Mouse (Mus musculus) v-Abl transformed pro-B cells (cell line): ENCODE results near the gene Kif1bp.

Source experiments
- in situ Hi-C, 2 experiments: fragments of 400-800 bp; cut with MboI; formaldehyde crosslinking; loops; one replicate each; pipeline ENCODE4 v1.15.1; 2025; ENCODE audit not compliant: unreplicated experiment in 2 of 2

Gene Kif1bp

DNA sequence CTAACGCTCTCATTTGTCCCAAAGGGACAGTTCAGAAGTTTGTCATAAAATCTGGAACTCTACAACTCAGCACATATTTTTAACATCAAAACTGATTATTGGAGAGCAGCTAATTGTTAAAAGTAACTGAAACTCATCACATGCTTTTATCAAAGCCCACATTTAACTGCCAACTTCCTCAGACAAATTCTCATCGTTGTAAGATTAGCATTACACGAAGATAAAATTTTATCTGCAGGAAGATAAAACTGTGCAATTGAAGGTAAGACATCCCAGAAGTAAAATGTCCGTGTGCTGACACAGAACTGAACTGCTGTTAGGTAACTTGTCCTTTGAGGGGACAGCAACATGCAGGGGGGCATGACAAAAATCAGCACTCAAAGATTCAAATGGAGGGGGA is 9.4 kb downstream of the Kif1bp start:
- in situ Hi-C loops = no loop called here

DNA sequence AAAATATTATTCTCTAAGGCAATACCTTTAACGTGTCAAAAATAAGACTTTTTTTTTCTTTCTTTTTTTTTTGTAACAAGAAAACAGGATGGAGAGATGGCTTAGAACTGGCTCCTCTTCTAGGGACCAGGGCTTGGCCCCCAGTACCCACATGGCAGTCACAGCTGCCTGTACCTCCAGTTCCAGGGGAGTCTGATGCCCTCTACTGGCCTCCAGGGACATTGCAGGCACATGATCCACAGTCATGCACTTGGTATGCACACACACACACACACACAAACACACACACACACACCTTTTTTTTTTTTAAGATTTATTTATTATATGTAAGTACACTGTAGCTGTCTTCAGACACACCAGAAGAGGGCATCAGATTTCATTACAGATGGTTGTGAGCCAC is 20.5 kb downstream of the Kif1bp start:
- in situ Hi-C loops = no loop called here

GRCm38 (mm10) chr10:62556558-62556901 is 21.7 kb downstream of the Kif1bp start:
- in situ Hi-C loops = no loop called here

- in situ Hi-C loops = no loop called here
Observed at GRCm38 (mm10) chr10:62555705-62556557, 22.3 kb downstream of the Kif1bp start.

DNA sequence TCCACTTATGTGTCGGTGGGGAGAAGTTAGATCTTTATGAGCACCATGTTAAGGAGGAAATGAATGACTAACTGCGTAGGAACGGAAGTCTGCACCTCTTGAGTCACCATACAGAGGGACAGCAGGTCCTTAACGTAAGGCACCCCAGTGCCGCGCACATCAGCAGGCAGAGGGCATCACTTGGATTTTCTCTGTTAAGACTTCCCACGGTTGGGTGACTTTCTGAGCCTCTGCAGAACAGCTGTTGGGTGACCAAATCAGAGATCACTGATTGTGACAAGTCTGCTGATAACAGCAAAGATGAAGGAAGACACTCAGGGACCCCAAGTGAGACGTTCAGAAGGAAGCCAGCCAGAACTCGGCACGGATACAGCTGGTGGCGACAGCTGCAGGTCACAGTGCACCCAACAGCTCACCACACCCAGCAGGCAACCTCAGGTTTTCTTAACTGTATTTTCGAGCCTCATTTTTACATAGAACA is 24.6 kb downstream of the Kif1bp start:
- in situ Hi-C loops = loop anchor here in 1 of 2 experiments (5.0 kb wide), 1 partner anchor 51 kb away; no protein-coding TSS in a partner anchor

- in situ Hi-C loops = loop anchor here in 1 of 2 experiments (5.0 kb wide), 1 partner anchor 49 kb away; no protein-coding TSS in a partner anchor
Observed at GRCm38 (mm10) chr10:62550787-62551300, 27.4 kb downstream of the Kif1bp start.

DNA sequence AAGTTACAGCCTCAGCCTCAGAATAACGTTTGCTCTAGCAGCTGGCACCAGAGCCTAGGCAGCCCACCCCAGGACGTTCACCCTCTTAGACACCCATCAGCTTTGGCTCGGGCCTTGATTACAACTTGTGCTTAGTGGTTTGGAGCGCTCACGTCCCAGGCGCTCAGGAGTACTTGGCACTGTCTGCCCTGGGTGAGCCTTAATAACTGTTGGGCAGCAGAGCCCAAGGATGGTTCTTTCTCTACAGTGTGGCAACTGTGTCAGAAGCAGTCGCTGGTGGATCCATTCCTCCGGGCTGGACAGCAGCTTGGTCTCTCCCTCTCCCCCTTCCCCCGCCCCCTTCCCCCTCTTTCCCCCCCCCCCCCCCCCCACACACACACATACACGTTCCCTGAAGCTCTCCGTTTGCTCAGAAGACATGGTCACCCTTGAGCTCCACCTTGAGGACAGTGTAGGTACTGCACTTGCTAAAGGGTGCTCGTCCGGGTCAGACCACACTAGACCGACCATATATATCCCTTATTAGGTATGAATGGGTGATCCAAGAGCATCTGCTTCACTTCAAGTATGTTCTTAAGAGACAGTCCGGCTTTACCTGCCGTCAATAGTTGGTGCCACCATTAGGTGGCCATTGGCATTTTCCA is 28.6 kb downstream of the Kif1bp start:
- in situ Hi-C loops = loop anchor here in 1 of 2 experiments (5.0 kb wide), 1 partner anchor 47 kb away; no protein-coding TSS in a partner anchor

DNA sequence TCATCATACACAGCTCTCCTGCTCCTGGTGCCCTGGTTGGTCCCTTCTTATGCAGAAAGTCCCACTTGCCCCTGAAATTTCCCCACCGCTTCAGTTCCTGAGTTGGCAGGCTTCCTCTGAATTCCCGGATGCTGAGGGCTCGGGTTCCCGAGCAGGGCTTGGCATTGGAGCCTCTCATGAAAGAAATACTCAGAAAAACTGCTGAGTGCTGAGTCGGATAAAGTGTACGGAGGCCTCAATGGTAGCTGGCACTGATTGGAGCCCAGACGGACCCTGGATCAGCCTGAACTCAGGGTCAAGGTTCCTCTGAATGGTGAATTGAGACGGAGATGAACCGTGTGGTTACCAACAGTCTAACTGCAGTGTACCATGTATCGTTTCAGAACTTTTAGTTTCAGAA is 31.8 kb downstream of the Kif1bp start:
- in situ Hi-C loops = no loop called here

DNA sequence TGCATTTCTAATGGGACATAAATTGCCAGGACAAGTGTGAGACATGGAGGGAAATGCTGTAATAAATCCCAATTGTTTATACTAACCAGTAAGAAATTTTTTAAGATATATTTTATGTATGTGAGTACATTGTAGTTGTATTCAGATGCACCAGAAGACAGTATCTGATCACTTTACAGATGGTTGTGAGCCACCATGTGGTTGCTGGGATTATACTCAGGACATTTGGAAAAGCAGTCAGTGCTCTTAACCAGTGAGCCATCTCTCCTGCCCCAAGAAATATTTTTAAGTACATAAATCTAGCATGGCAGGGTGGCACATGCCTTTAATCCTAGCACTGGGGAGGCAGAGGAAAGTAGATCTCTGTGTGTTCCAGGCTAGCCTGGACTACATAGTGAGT is 32.5 kb downstream of the Kif1bp start:
- in situ Hi-C loops = no loop called here

DNA sequence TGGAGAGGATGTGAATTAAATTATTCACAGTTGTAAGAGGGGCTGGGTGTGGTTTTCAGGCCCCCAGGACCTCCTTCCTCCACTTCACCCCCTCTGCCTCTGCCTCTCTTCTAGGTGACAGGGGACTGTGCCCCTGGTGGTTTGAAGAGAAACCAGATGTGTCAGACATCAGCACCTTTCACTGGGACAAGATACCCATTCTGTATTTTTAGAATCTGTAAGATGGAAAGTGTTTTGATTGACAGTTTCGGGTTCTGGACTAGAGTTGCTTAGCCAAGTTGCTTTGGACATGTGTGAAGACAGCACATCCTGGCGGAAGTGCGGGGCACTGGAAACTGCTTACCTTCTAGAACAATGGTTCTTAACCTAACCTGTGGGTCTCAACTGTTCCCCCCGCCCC is 33.9 kb downstream of the Kif1bp start:
- in situ Hi-C loops = loop anchor here in 1 of 2 experiments (5.0 kb wide), 1 partner anchor 42 kb away; no protein-coding TSS in a partner anchor

DNA sequence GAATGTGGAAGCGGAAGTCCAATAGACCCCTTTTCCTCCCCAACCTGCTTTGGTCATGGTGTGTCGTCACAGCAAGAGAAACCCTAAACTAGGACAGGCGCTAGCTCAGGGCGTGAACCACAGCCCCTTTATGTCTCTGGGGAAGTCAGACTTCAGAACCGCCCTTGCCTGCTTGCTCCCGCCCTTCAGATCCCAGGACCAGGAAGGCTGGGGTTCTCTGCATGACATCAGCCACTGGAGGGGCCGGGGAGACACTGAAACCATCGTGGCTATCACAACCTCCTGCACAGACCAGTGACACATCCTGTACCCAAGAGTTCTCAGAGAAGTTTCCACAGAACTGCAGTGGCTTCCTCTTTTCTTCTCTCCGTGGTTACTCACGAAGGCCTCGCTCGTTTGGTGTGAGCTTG is 34.9 kb downstream of the Kif1bp start:
- in situ Hi-C loops = loop anchor here in 1 of 2 experiments (5.0 kb wide), 1 partner anchor 41 kb away; no protein-coding TSS in a partner anchor

DNA sequence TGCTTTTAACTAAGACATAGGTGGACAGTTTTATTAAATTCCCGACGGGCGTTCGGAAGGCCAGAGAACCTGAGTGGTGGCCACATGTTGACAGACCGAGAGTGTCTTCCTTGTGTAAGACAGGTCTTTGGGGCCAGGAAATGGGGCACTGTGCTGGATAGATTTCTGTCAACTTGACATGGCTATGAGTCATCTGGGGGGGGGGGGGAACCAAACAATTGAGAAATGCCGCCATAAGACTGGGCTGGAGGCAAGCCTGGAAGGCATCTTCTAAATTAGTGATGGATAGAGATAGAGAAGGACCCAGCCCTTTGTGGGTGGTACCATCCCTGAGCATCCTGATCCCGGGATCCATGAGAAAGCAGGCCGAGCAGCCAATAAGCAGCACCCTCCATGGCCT is 35.3 kb downstream of the Kif1bp start:
- in situ Hi-C loops = loop anchor here in 1 of 2 experiments (5.0 kb wide), 1 partner anchor 41 kb away; no protein-coding TSS in a partner anchor

GRCm38 (mm10) chr10:62542507-62542906 is 35.8 kb downstream of the Kif1bp start:
- in situ Hi-C loops = loop anchor here in 1 of 2 experiments (5.0 kb wide), 1 partner anchor 40 kb away; no protein-coding TSS in a partner anchor

DNA sequence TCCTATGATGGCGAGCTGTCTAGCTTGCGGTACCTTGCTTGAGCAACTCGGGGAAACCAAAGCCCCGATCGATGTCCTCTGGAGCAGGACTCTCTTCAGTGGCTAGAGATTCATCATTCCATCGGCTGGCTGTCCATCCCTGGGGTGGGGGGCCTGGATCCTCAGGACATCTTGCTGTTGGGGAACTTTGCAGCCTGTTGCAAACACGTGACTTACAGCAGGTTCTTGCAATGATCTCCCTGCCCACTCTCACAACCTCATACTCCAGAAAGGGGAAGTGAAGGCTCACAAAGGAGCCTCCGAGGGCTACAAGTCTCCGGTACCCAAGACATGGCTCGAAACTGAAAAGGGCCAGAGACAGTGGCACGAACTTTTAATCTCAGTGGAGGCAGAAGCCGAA is 36.8 kb downstream of the Kif1bp start:
- in situ Hi-C loops = loop anchor here in 1 of 2 experiments (5.0 kb wide), 1 partner anchor 39 kb away; no protein-coding TSS in a partner anchor

- in situ Hi-C loops = loop anchor here in 1 of 2 experiments (5.0 kb wide), 1 partner anchor 38 kb away; no protein-coding TSS in a partner anchor
Observed at GRCm38 (mm10) chr10:62540800-62541199, 37.5 kb downstream of the Kif1bp start.

DNA sequence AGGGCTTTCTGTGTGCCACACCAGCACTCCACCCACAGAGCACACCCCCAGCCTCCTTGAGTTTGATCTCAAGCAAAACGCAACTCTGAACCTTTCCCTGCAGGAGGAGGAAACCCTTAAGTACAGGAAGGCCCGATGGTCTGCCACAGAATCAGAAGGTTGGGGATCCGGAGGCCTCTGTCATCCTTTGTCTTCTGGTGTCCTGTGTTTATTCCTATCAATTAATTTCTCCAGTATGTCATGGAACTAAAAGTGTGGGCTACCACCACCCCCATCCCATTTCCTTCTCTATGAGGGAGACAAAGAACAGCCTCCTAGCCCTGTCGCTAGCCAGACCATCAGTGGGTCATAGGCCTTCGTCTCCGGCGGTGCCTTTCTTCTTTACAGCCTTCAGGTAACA is 43.7 kb downstream of the Kif1bp start:
- in situ Hi-C loops = no loop called here

- in situ Hi-C loops = no loop called here
Observed at GRCm38 (mm10) chr10:62532832-62533231, 45.4 kb downstream of the Kif1bp start.

- in situ Hi-C loops = no loop called here
Observed at GRCm38 (mm10) chr10:62530183-62530582, 48.1 kb downstream of the Kif1bp start.

- in situ Hi-C loops = no loop called here
Observed at GRCm38 (mm10) chr10:62527351-62527750, 50.9 kb downstream of the Kif1bp start, which contains the start of gene Srgn. Gene Srgn (minus strand): TSS chr10:62527451.

DNA sequence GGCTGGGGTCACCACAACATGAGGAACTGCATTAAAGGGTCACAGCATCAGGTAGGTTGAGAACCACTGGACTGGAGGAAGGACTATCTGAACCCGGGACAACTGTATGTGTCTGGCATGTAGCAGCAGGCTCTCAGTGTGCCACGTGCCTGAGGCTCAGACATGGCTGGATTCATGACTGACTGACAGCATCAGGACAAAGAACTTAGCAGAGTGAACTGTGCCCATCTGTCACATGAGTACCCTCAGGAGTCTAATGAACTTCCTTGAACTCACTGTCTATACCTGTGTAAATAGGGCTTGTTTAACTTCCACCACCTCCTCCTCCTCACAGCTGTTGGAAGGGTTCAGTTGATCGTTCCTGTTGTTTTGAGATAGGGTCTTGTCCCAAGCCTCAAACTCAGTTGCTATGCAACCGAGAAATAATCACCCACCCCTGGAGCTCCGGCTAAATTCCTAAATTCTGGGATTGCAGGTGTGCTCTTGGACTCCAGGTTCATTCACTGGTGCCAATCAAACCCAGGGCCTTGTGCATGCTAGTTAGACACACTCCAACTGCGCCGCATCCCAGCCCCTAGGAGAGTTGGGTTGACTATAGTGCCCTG is 55.8 kb downstream of the Kif1bp start:
- in situ Hi-C loops = no loop called here
